Mouse (Mus musculus): Measurements from ENCODE around the gene Colca2.

Colca2 gene

GRCm38 (mm10) chr9:51271073-51271472 lies 7.3 kb downstream of the Colca2 start:
- no peak for DNase-seq

GRCm38 (mm10) chr9:51268852-51269251 lies 9.5 kb downstream of the Colca2 start:
- no peak for DNase-seq

- no peak for DNase-seq
Measured at GRCm38 (mm10) chr9:51258426-51258825, 19.9 kb downstream of the Colca2 start.

GRCm38 (mm10) chr9:51256780-51257502 lies 21.4 kb downstream of the Colca2 start:
- DNase-seq, result no peak

GRCm38 (mm10) chr9:51238741-51239385 lies 39.5 kb downstream of the Colca2 start:
- DNase-seq, result no peak

- no peak for DNase-seq
Measured at GRCm38 (mm10) chr9:51232163-51232562, 46.2 kb downstream of the Colca2 start.

GRCm38 (mm10) chr9:51230701-51231389 lies 47.5 kb downstream of the Colca2 start:
- DNase-seq, result no peak

- DNase-seq, result no peak
Measured at GRCm38 (mm10) chr9:51225636-51226166, 52.7 kb downstream of the Colca2 start.

Measured in cerebellum, postnatal 25 days (tissue).